Mouse (Mus musculus): ENCODE measurements at regions not wholly inside any gene's neighbourhood (a gene's known extent, or its start where the extent isn't known, plus 50 kb on each side); places are given as distances from the start of the nearest gene placed in this dataset.

GRCm38 (mm10) chr11:93808431-93808830, 77.1 kb downstream of the Utp18 start:
- DNase-seq (ENCODE audit: low spot score), result no peak

GRCm38 (mm10) chr11:93807205-93807604, 78.4 kb downstream of the Utp18 start:
- DNase-seq (ENCODE audit: low spot score), result no peak

- no peak for DNase-seq (ENCODE audit: low spot score)
Measured at GRCm38 (mm10) chr11:93771143-93771940, 114.2 kb downstream of the Utp18 start.

- DNase-seq (ENCODE audit: low spot score), result no peak
Measured at GRCm38 (mm10) chr11:93765961-93766360, 119.6 kb downstream of the Utp18 start.

- DNase-seq (ENCODE audit: low spot score), result peak; percentile 42
Measured at GRCm38 (mm10) chr11:93762832-93763530, 122.6 kb downstream of the Utp18 start.

- DNase-seq (ENCODE audit: low spot score), result no peak
Measured at GRCm38 (mm10) chr11:93757825-93758224, 127.7 kb downstream of the Utp18 start.

- no peak for DNase-seq (ENCODE audit: low spot score)
Measured at GRCm38 (mm10) chr11:93736618-93737017, 148.9 kb downstream of the Utp18 start.

GRCm38 (mm10) chr11:93733568-93734185, 151.9 kb downstream of the Utp18 start:
- DNase-seq (ENCODE audit: low spot score), result no peak

GRCm38 (mm10) chr11:93729119-93729518, 156.4 kb downstream of the Utp18 start:
- no peak for DNase-seq (ENCODE audit: low spot score)

- no peak for DNase-seq (ENCODE audit: low spot score)
Measured at GRCm38 (mm10) chr11:93725242-93725641, 160.3 kb downstream of the Utp18 start.

- DNase-seq (ENCODE audit: low spot score), result no peak
Measured at GRCm38 (mm10) chr11:93719141-93719540, 166.4 kb downstream of the Utp18 start.

GRCm38 (mm10) chr11:93709686-93710085, 175.9 kb downstream of the Utp18 start:
- DNase-seq (ENCODE audit: low spot score), result no peak

GRCm38 (mm10) chr11:93696982-93697541, 188.5 kb downstream of the Utp18 start:
- DNase-seq (ENCODE audit: low spot score), result no peak

GRCm38 (mm10) chr11:93696096-93696890, 189.3 kb downstream of the Utp18 start:
- no peak for DNase-seq (ENCODE audit: low spot score)

- DNase-seq (ENCODE audit: low spot score), result no peak
Measured at GRCm38 (mm10) chr11:93683691-93684090, 201.9 kb downstream of the Utp18 start.

- DNase-seq (ENCODE audit: low spot score), result no peak
Measured at GRCm38 (mm10) chr11:93676299-93676698, 209.3 kb downstream of the Utp18 start.

- DNase-seq (ENCODE audit: low spot score), result no peak
Measured at GRCm38 (mm10) chr11:93672025-93672424, 213.5 kb downstream of the Utp18 start.

GRCm38 (mm10) chr11:93661657-93662056, 223.9 kb downstream of the Utp18 start:
- DNase-seq (ENCODE audit: low spot score), result no peak

- no peak for DNase-seq (ENCODE audit: low spot score)
Measured at GRCm38 (mm10) chr11:93660379-93660778, 225.2 kb downstream of the Utp18 start.

GRCm38 (mm10) chr11:93658719-93659118, 226.8 kb downstream of the Utp18 start:
- DNase-seq (ENCODE audit: low spot score), result no peak

GRCm38 (mm10) chr11:93655602-93656239, 229.8 kb downstream of the Utp18 start:
- no peak for DNase-seq (ENCODE audit: low spot score)
